Mouse (Mus musculus) embryonic fibroblast, embryonic 13.5 days (primary cell): Measurements from ENCODE around the gene Lhfpl5. TPM values are rescaled to one million over a fixed set of nuclear protein-coding genes. Genes with fewer than 3 reads are reported as not detected.

Source experiments
- H3K27ac ChIP-seq: 2 replicates; pipeline ENCODE4 v1.5.1; 2012; ENCODE audit warnings: low read length, control low read depth, inconsistent platforms; ENCODE audit not compliant: insufficient read depth
- H3K4me1 ChIP-seq: 2 replicates; pipeline ENCODE4 v1.6.1; 2011; ENCODE audit warnings: low read length; ENCODE audit not compliant: control insufficient read depth, insufficient read depth
- H3K4me3 ChIP-seq: 2 replicates; pipeline ENCODE4 v1.5.1; 2011; ENCODE audit warnings: mild to moderate bottlenecking, control low read depth, low read length; ENCODE audit not compliant: insufficient read depth
- CTCF ChIP-seq: IDR thresholded peaks from 2 replicates; pipeline ENCODE4 v1.5.1; 2011; ENCODE audit warnings: mild to moderate bottlenecking, control low read depth, low read length, moderate library complexity, borderline replicate concordance; ENCODE audit not compliant: insufficient read depth
- POLR2A ChIP-seq: IDR thresholded peaks from 2 replicates; pipeline ENCODE4 v1.6.1; 2011; ENCODE audit warnings: low read depth, mild to moderate bottlenecking, control low read depth, low read length, moderate library complexity
- polyA plus RNA-seq: library from polyadenylated mRNA; stranded (reverse); fragments of >200 nt; gene quantifications from 2 replicates; pipeline ENCODE4 v1.2.4, GENCODE M21; 2011; ENCODE audit warnings: low read depth; ENCODE audit not compliant: missing spikeins, insufficient read length

Gene Lhfpl5
- polyA plus RNA-seq, 1 experiment, result not detected

GRCm38 (mm10) chr17:28571868-28572267 lies 3.6 kb upstream of the Lhfpl5 start:
- no peaks in the 10 kb centered on the region for H3K4me1 ChIP-seq
- H3K4me3 ChIP-seq, result no peak overlapping the region
- TF ChIP-seq POLR2A (no peak), CTCF (no peak)
- H3K27ac ChIP-seq, result no peak overlapping the region

- Histone ChIP-seq H3K27ac (no peak overlapping the region), H3K4me1 (no peaks in the 10 kb centered on the region), H3K4me3 (no peak overlapping the region)
- no peak for TF ChIP-seq CTCF
These were observed 2.9 kb upstream of the Lhfpl5 start for GRCm38 (mm10) chr17:28572521-28572920.

GRCm38 (mm10) chr17:28572941-28573340 lies 2.5 kb upstream of the Lhfpl5 start:
- TF ChIP-seq CTCF (no peak), POLR2A (no peak)
- no peak overlapping the region for H3K4me3 ChIP-seq
- H3K27ac ChIP-seq, result no peak overlapping the region
- H3K4me1 ChIP-seq, result no peaks in the 10 kb centered on the region

GRCm38 (mm10) chr17:28580396-28580795 lies 5.0 kb downstream of the Lhfpl5 start:
- Histone ChIP-seq H3K4me3 (no peak overlapping the region), H3K4me1 (no peaks in the 10 kb centered on the region), H3K27ac (no peak overlapping the region)
- TF ChIP-seq POLR2A (no peak), CTCF (no peak)

GRCm38 (mm10) chr17:28581056-28581455 lies 5.6 kb downstream of the Lhfpl5 start:
- no peak overlapping the region for H3K4me3 ChIP-seq
- H3K27ac ChIP-seq, result no peak overlapping the region
- TF ChIP-seq CTCF (no peak), POLR2A (no peak)
- H3K4me1 ChIP-seq, result no peaks in the 10 kb centered on the region

- TF ChIP-seq POLR2A (no peak), CTCF (no peak)
- H3K4me3 ChIP-seq, result no peak overlapping the region
- no peak overlapping the region for H3K27ac ChIP-seq
- peaks cover 3% of the 10 kb centered on the region; the same call in 1 of the 2 replicates for H3K4me1 ChIP-seq
These were observed 11.1 kb downstream of the Lhfpl5 start for GRCm38 (mm10) chr17:28586509-28586908.

- TF ChIP-seq CTCF (no peak), POLR2A (no peak)
- H3K4me3 ChIP-seq, result no peak overlapping the region
- H3K27ac ChIP-seq, result no peak overlapping the region
- H3K4me1 ChIP-seq, result peaks cover 3% of the 10 kb centered on the region; the same call in 1 of the 2 replicates
These were observed 13.2 kb downstream of the Lhfpl5 start for GRCm38 (mm10) chr17:28588591-28588990.

- no peak for TF ChIP-seq POLR2A
- no peak for TF ChIP-seq CTCF
- no peak overlapping the region for H3K4me3 ChIP-seq
- H3K4me1 ChIP-seq, result peaks cover 3% of the 10 kb centered on the region; the same call in 1 of the 2 replicates
- H3K27ac ChIP-seq, result no peak overlapping the region
These were observed 15.2 kb downstream of the Lhfpl5 start for GRCm38 (mm10) chr17:28590596-28590995.

- Histone ChIP-seq H3K27ac (no peak overlapping the region), H3K4me1 (peaks cover 3% of the 10 kb centered on the region; the same call in 1 of the 2 replicates), H3K4me3 (no peak overlapping the region)
- TF ChIP-seq POLR2A, result no peak
- no peak for TF ChIP-seq CTCF
These were observed 16.0 kb downstream of the Lhfpl5 start for GRCm38 (mm10) chr17:28591476-28591875.

- Histone ChIP-seq H3K4me3 (no peak overlapping the region), H3K27ac (no peak overlapping the region), H3K4me1 (peaks cover 3% of the 10 kb centered on the region; the same call in 1 of the 2 replicates)
- TF ChIP-seq POLR2A (no peak), CTCF (peak; percentile 65)
These were observed 17.6 kb downstream of the Lhfpl5 start for GRCm38 (mm10) chr17:28592998-28593397.

- H3K4me1 ChIP-seq, result no peaks in the 10 kb centered on the region
- no peak overlapping the region for H3K27ac ChIP-seq
- no peak for TF ChIP-seq CTCF
- no peak for TF ChIP-seq POLR2A
- H3K4me3 ChIP-seq, result no peak overlapping the region
These were observed 18.5 kb downstream of the Lhfpl5 start for GRCm38 (mm10) chr17:28593965-28594364.

GRCm38 (mm10) chr17:28600780-28601179 lies 25.3 kb downstream of the Lhfpl5 start:
- H3K4me3 ChIP-seq, result no peak overlapping the region
- no peak overlapping the region for H3K27ac ChIP-seq
- no peaks in the 10 kb centered on the region for H3K4me1 ChIP-seq
- no peak for TF ChIP-seq POLR2A
- no peak for TF ChIP-seq CTCF
